Mouse (Mus musculus) forebrain, embryonic 14.5 days (tissue): ENCODE results near the gene Sfpq. TPM values are rescaled to one million over a fixed set of nuclear protein-coding genes. Genes with fewer than 3 reads are reported as not detected.
A peak's percentile ranks its signal among the peaks of the same experiment; 100 is the strongest.

ENCODE experiments used
- ATAC-seq: fragments of 200-750 bp; cut with Nextera tagmentation; 2 replicates; pipeline ENCODE4 v1.8.0; 2017; ENCODE audit warnings: mild to moderate bottlenecking, moderate library complexity
- DNase-seq: peaks from one replicate; pipeline ENCODE4 v3.0.0-alpha.2; 2015; ENCODE audit warnings: low spot score
- H3K27ac ChIP-seq: fragments of 300-500 bp; sonication (generic); 2 replicates; pipeline ENCODE4 v1.5.1; 2014; ENCODE audit warnings: low read depth, mild to moderate bottlenecking, control low read depth, low read length, moderate library complexity
- H3K27me3 ChIP-seq: fragments of 300-500 bp; sonication (generic); replicated peaks from 2 replicates; pipeline ENCODE4 v1.6.1; 2014; ENCODE audit warnings: low read length, control low read depth, mixed read lengths; ENCODE audit not compliant: control insufficient read depth, insufficient read depth
- H3K36me3 ChIP-seq: fragments of 300-500 bp; sonication (generic); 2 replicates; pipeline ENCODE4 v1.6.1; 2014; ENCODE audit warnings: low read length, control low read depth; ENCODE audit not compliant: control insufficient read depth, insufficient read depth
- H3K4me1 ChIP-seq: fragments of 300-500 bp; sonication (generic); 2 replicates; pipeline ENCODE4 v1.6.1; 2014; ENCODE audit warnings: antibody characterized with exemption, low read length, control low read depth; ENCODE audit not compliant: control insufficient read depth, insufficient read depth
- H3K4me2 ChIP-seq: fragments of 300-500 bp; sonication (generic); 2 replicates; pipeline ENCODE4 v1.6.1; 2014; ENCODE audit warnings: mild to moderate bottlenecking, control low read depth, low read length
- H3K4me3 ChIP-seq: fragments of 300-500 bp; sonication (generic); 2 replicates; pipeline ENCODE4 v1.5.1; 2014; ENCODE audit warnings: low read depth, low read length, control low read depth
- H3K9ac ChIP-seq: fragments of 300-500 bp; sonication (generic); 2 replicates; pipeline ENCODE4 v1.6.1; 2014; ENCODE audit warnings: mild to moderate bottlenecking, low read length, control low read depth, moderate library complexity
- H3K9me3 ChIP-seq: fragments of 300-500 bp; sonication (generic); replicated peaks from 2 replicates; pipeline ENCODE4 v1.6.1; 2016; ENCODE audit warnings: low read length, control low read depth, mixed read lengths; ENCODE audit not compliant: control insufficient read depth
- WGBS: fragments of 180-500 bp; shearing (Covaris S2); extraction: QIAGEN DNeasy Blood & Tissue Kit; methylation state at CpG from one replicate; pipeline ENCODE4 v1.1.7; 2014; 5-methylcytosine and 5-hydroxymethylcytosine counted together
- polyA plus RNA-seq: library from polyadenylated mRNA; unstranded; fragments of >200 nt; fragmentation: Nextera tagmentation; extraction: Ambion mirVana; gene quantifications from 2 replicates; pipeline ENCODE4 v1.2.1, GENCODE M21; 2014

Sfpq gene
- polyA plus RNA-seq, 1 experiment from 2014 or later: 102 TPM

DNA sequence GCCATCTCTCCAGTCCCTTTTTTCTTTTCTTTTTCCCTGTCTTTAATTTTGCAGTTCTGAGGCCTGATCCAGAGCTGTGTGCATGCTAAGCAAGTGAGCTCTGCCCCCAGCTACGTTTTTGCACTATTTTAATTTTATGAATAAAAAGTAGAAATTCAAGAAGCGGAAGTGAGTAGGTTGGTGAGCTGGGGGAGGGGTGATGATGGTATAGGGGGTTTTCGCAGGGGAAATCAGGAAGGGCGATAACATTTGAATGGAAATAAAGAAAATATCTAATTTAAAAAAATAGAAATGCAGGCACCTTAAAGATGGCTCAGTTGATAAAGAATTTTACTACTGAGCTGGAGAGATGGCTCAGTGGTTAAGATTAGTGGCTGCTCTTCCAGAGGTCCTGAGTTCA lies 22.4 kb downstream of the Sfpq start:
- no peaks in the 10 kb centered on the region for H3K4me1 ChIP-seq
- peaks cover 81% of the 10 kb centered on the region for H3K36me3 ChIP-seq
- no peak overlapping the region for H3K9ac ChIP-seq
- no peaks in the 10 kb centered on the region for H3K27me3 ChIP-seq
- no peaks in the 10 kb centered on the region for H3K9me3 ChIP-seq
- no peak for DNase-seq
- no peak overlapping the region for H3K4me2 ChIP-seq
- no peak overlapping the region for H3K4me3 ChIP-seq
- 88% methylated on average over 4 of the region's 4 CpGs for WGBS
- H3K27ac ChIP-seq: no peak overlapping the region
- ATAC-seq: no peak

DNA sequence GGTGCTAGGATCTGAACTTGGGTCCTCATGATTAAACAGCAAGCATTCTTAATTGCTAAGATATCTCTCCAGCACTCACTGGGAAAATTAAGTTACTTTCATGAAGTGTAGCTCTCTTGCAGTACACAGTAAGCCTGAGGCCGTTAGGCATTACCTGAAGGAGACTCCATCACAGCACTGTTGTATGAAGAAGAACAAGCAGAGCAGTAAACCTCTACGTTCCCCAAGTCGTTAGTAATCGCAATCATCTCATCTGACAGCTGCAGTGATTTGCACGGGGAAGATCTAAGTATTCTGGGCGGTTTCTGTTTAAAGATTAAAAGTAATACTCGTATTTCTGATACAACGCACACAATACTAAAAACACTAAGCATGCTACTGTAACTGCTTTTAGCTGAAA lies 30.0 kb downstream of the Sfpq start:
- Histone ChIP-seq H3K27me3 (no peaks in the 10 kb centered on the region), H3K9me3 (no peaks in the 10 kb centered on the region), H3K4me2 (no peak overlapping the region), H3K9ac (no peak overlapping the region), H3K4me3 (no peak overlapping the region), H3K36me3 (peaks cover 62% of the 10 kb centered on the region), H3K4me1 (no peaks in the 10 kb centered on the region), H3K27ac (no peak overlapping the region)
- WGBS: 79% methylated on average over 8 of the region's 8 CpGs
- no peak for ATAC-seq
- DNase-seq: no peak

DNA sequence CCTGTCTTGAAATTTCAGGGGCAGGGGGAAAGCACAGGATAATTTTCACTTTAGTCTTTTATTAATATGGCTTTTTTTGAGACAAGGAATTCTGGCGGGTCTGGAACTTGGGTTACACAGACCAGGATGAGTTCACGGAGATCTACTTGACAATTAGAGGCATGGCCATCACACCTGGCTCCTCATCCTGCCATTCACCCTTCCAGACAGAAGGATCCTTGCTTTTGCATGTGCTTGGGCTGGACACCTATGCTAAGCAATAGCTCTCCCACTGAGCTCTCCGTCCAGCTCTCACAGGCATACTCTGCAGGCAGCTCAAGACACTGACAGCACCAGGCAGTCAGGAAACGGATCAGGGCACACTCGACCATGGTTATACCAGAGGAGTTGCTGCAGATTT lies 31.9 kb downstream of the Sfpq start:
- no peak for DNase-seq
- peaks cover 57% of the 10 kb centered on the region for H3K36me3 ChIP-seq
- H3K4me2 ChIP-seq: no peak overlapping the region
- no peak overlapping the region for H3K27ac ChIP-seq
- WGBS: 93% methylated on average over 5 of the region's 5 CpGs
- no peaks in the 10 kb centered on the region for H3K4me1 ChIP-seq
- no peak overlapping the region for H3K4me3 ChIP-seq
- H3K27me3 ChIP-seq: no peaks in the 10 kb centered on the region
- H3K9me3 ChIP-seq: no peaks in the 10 kb centered on the region
- ATAC-seq: no peak
- H3K9ac ChIP-seq: no peak overlapping the region

DNA sequence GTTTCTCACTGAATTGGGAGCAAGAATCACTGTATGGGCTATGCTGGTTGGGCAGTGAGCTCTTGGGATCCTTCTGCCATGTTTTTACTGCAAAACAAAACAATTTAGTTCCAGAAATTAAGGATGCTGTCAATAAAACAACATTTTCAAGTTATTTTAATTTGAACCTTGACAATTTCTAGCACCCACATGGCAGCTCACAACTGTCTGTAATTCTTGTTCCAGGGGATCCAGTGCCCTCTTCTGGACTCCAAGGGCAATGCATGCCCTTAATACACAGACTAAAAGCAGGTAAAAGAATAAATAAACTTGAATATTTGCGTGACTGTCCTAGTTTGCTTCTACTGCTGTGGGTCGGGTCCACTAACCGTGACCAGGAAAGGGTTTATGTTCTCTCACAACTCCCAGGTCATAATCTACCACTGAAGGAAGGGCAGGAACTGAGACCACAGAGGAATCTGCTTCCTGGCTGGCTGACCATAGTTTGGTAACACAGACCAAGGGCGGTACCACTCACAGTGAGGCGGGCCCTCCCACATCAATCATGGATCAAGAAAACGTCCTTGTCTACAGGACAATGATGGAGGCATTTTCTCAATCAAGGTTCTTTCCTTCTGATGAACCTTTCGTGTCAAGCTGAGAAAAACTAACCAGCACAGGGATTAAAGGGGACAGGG lies 33.5 kb downstream of the Sfpq start:
- no peak for ATAC-seq
- Histone ChIP-seq H3K4me1 (no peaks in the 10 kb centered on the region), H3K4me2 (no peak overlapping the region), H3K4me3 (no peak overlapping the region), H3K36me3 (peaks cover 44% of the 10 kb centered on the region), H3K9ac (no peak overlapping the region), H3K27ac (no peak overlapping the region), H3K27me3 (no peaks in the 10 kb centered on the region), H3K9me3 (no peaks in the 10 kb centered on the region)
- no peak for DNase-seq
- WGBS: 84% methylated on average over 7 of the region's 7 CpGs

DNA sequence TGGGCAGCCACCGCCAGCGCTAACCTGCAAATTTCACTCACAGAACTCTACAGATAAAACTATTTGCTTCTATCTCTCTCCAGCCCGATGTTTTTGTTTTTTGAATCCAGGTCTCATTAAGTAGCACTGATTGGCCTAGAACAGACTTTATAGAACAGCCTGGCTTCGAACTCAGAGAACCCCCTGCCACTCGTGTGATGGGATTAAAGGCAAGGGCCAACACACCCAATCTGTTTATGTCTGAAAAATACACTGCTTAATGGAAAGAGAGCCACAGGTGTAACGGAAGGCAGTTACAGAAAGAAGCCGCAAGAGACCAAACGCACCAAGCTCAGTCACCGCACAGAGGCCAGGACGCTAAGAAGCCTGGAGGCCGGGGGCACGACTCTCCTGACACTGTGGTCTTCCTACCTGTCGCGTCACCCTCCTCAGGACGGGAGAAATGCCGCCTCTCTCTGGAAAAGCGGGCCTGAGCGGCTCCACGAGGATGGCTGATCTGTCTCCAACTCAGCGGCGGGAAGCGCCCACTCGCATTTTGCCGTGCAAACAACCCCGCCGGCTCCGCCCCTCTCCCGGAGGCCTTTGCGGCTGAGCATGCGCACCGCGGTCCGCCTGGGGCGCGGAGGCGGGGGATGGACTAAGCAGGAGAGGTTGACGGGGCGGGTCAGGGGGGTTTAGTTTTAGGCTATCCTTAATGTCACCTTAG lies 39.6 kb downstream of the Sfpq start, which contains the start of gene Zmym1:
Gene Zmym1, minus strand, starts transcription at position 568 of the 706 bp plus-strand sequence.
- Histone ChIP-seq H3K27ac (peak within 1 kb of the TSS; percentile 54; the same call in 1 of the 2 replicates), H3K9ac (peak within 1 kb of the TSS; percentile 71), H3K4me2 (peak within 1 kb of the TSS; percentile 62), H3K4me3 (peak within 1 kb of the TSS; percentile 70), H3K9me3 (no peaks in the 10 kb centered on the region), H3K36me3 (peaks cover 13% of the 10 kb centered on the region), H3K4me1 (peaks cover 3% of the 10 kb centered on the region; the same call in 1 of the 2 replicates), H3K27me3 (no peaks in the 10 kb centered on the region)
- peak; percentile 93 for DNase-seq
- peak; percentile 96 for ATAC-seq
- WGBS: under 1% methylated on average over 38 of the region's 38 CpGs

DNA sequence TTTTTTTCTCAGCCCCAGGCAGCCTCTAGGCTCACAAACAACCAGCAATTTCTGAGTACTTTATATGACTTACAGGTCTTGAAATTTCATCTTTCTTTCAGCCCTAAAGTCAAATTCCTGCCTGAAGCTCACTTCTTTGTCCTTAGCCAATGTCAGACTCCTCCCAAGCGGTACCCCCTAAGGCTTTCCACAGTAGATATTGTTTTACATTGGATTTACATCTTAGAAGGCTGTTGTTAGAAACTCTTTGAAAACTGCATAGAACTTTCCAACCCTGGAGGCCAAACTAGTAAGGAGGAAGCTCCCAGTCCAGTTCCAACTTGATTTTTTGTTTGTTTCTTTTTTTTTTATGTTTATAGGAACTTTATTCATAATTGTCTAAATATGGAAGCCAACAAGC lies 42.9 kb downstream of the Sfpq start:
- H3K4me1 ChIP-seq: peaks cover 3% of the 10 kb centered on the region; the same call in 1 of the 2 replicates
- ATAC-seq (no peak), DNase-seq (no peak)
- no peak overlapping the region for H3K4me3 ChIP-seq
- no peak overlapping the region for H3K9ac ChIP-seq
- no peaks in the 10 kb centered on the region for H3K9me3 ChIP-seq
- H3K36me3 ChIP-seq: no peaks in the 10 kb centered on the region
- no peak overlapping the region for H3K27ac ChIP-seq
- H3K4me2 ChIP-seq: no peak overlapping the region
- WGBS: 33% methylated on average over 1 of the region's 1 CpGs
- H3K27me3 ChIP-seq: no peaks in the 10 kb centered on the region

DNA sequence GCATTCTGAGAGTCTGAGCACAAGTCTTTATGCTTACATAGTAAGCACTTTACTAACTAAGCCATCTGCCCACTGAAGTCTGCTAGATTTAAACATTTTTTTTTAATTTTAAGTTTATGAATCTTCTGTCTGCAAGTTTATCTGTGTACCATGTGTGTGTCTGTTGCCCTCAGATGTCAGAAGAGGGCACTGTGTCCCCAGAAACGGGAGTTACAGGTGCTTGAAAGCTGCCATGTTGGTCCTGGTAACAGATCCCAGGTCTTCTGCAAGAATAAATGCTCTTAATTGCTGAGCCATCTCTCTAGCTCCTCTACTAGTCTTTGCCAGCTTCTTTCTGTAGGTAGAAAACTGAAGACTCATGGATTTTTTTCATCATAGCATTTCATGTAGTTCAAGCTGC lies 53.8 kb downstream of the Sfpq start:
- ATAC-seq (no peak), DNase-seq (no peak)
- H3K4me3 ChIP-seq: no peak overlapping the region
- no peaks in the 10 kb centered on the region for H3K36me3 ChIP-seq
- WGBS: 60% methylated on average over 1 of the region's 1 CpGs
- no peaks in the 10 kb centered on the region for H3K27me3 ChIP-seq
- no peak overlapping the region for H3K27ac ChIP-seq
- no peak overlapping the region for H3K9ac ChIP-seq
- H3K4me1 ChIP-seq: peaks cover 4% of the 10 kb centered on the region
- no peak overlapping the region for H3K4me2 ChIP-seq
- no peaks in the 10 kb centered on the region for H3K9me3 ChIP-seq

DNA sequence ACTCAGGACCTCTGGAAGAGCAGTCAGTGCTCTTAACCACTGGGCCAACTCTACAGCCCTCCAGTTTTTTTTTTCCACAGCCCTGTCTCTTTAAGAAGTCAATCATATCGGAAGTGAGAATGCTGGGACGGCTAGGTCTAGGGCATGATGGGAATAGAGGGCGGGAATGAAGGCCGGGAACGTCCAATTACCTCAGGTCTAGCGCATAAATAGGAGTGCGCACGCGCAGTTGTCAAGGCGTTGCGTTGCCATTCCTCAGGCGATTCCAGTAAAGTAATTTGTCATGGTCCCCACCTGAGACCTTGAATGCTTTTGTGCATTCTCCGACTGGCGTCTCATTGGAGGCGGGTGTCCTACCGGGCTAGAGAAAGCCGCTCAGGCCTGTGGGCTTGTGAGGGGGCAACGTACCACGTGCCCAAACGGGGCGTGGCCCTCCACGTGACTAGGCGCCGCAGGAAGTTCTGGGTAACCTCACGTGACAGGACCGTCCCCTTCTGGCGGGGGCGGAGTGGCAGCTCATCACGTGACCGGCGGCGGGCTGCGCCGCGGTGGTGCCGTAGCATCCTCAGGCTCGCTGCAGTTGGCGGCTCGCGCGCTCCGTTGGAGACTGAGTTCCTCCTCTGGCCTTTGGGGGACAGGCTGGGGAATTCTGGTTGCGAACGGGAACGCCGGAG lies 55.9 kb downstream of the Sfpq start, which contains the start of gene Zmym6:
Gene Zmym6, plus strand, starts transcription at position 509 of the 674 bp plus-strand sequence.
- ATAC-seq: peak; percentile 98
- Histone ChIP-seq H3K27me3 (no peaks in the 10 kb centered on the region), H3K4me2 (peak within 1 kb of the TSS; percentile 79), H3K36me3 (no peaks in the 10 kb centered on the region), H3K4me1 (peaks cover 4% of the 10 kb centered on the region), H3K27ac (peak within 1 kb of the TSS; percentile 89), H3K9ac (peak within 1 kb of the TSS; percentile 73), H3K9me3 (no peaks in the 10 kb centered on the region), H3K4me3 (peak within 1 kb of the TSS; percentile 59)
- peak; percentile 99 for DNase-seq
- WGBS: under 1% methylated on average over 46 of the region's 46 CpGs
